Mouse (Mus musculus) embryonic facial prominence, embryonic 11.5 days (tissue): ENCODE measurements at regions not wholly inside any gene's neighbourhood (a gene's known extent, or its start where the extent isn't known, plus 50 kb on each side); places are given as distances from the start of the nearest gene placed in this dataset.

Experiments
- ATAC-seq: fragments of 200-750 bp; cut with Nextera tagmentation; replicated peaks from 2 replicates; pipeline ENCODE4 v1.8.0; 2017; ENCODE audit warnings: low read depth; ENCODE audit not compliant: insufficient number of reproducible peaks, low FRiP score, low TSS enrichment
- DNase-seq: peaks from one replicate; pipeline ENCODE4 v3.0.0-alpha.2; 2015; ENCODE audit warnings: low spot score
- H3K27ac ChIP-seq: fragments of 300-500 bp; sonication (generic); replicated peaks from 2 replicates; pipeline ENCODE4 v1.5.1; 2014; ENCODE audit warnings: mild to moderate bottlenecking, low read depth, low read length, control low read depth
- H3K27me3 ChIP-seq: fragments of 300-500 bp; sonication (generic); 2 replicates; pipeline ENCODE4 v1.6.1; 2014; ENCODE audit warnings: mild to moderate bottlenecking, low read length, moderate library complexity, mixed read lengths; ENCODE audit not compliant: control insufficient read depth, insufficient read depth
- H3K36me3 ChIP-seq: fragments of 300-500 bp; sonication (generic); replicated peaks from 2 replicates; pipeline ENCODE4 v1.6.1; 2014; ENCODE audit warnings: low read depth, mild to moderate bottlenecking, low read length, moderate library complexity, mixed read lengths; ENCODE audit not compliant: control insufficient read depth, insufficient read depth
- H3K4me1 ChIP-seq: fragments of 300-500 bp; sonication (generic); 2 replicates; pipeline ENCODE4 v1.6.1; 2014; ENCODE audit warnings: low read length, mixed read lengths; ENCODE audit not compliant: control insufficient read depth, insufficient read depth
- H3K4me2 ChIP-seq: fragments of 300-500 bp; sonication (generic); 2 replicates; pipeline ENCODE4 v1.6.1; 2014; ENCODE audit warnings: low read depth, mild to moderate bottlenecking, control low read depth, low read length, moderate library complexity
- H3K4me3 ChIP-seq: fragments of 300-500 bp; sonication (generic); 2 replicates; pipeline ENCODE4 v1.5.1; 2014; ENCODE audit warnings: low read depth, low read length, control low read depth
- H3K9ac ChIP-seq: fragments of 300-500 bp; sonication (generic); replicated peaks from 2 replicates; pipeline ENCODE4 v1.6.1; 2014; ENCODE audit warnings: mild to moderate bottlenecking, control low read depth, low read length
- H3K9me3 ChIP-seq: fragments of 300-500 bp; sonication (generic); replicated peaks from 2 replicates; pipeline ENCODE4 v1.6.1; 2016; ENCODE audit warnings: mild to moderate bottlenecking, low read length, inconsistent platforms, mixed read lengths; ENCODE audit not compliant: control insufficient read depth
- WGBS: fragments of 180-500 bp; shearing (Covaris S2); extraction: QIAGEN DNeasy Blood & Tissue Kit; methylation state at CpG from one replicate; pipeline ENCODE4 v1.1.7; 2014; 5-methylcytosine and 5-hydroxymethylcytosine counted together

DNA sequence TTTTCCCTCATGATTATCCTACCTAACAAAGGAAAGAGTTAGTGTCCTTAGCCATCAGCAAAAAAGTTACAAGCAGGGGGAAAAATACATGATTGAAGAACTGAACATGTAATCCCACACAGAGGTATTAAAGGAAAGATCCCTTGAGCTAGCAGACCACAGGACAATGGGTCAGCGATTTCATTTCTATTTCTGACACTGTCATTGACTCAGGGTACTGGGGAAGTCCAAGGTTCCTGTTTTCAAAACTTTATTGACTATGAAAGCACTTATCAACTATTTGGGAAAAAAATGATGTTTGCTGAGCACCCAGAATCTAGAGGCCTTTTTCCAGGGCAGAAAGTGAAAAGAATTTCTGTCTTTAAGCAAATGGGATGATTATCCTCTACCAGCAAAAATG, 1513.7 kb downstream of the 4930444P10Rik start:
- WGBS: 84% methylated on average over 1 of the region's 1 CpGs

GRCm38 (mm10) chr1:14576263-14576662, 1516.9 kb downstream of the 4930444P10Rik start:
- Histone ChIP-seq H3K36me3 (no peaks in the 10 kb centered on the region), H3K27ac (no peak overlapping the region), H3K9me3 (no peaks in the 10 kb centered on the region), H3K9ac (no peak overlapping the region), H3K4me2 (no peak overlapping the region), H3K4me3 (no peak overlapping the region), H3K27me3 (no peaks in the 10 kb centered on the region), H3K4me1 (no peaks in the 10 kb centered on the region)
- no peak for DNase-seq
- no peak for ATAC-seq
- WGBS: 89% methylated on average over 1 of the region's 1 CpGs

More for the DNA sequence above, 1513.7 kb downstream of the 4930444P10Rik start:
- ATAC-seq (no peak), DNase-seq (no peak)
- Histone ChIP-seq H3K9me3 (no peaks in the 10 kb centered on the region), H3K36me3 (no peaks in the 10 kb centered on the region), H3K9ac (no peak overlapping the region), H3K27me3 (no peaks in the 10 kb centered on the region), H3K27ac (no peak overlapping the region), H3K4me3 (no peak overlapping the region), H3K4me2 (no peak overlapping the region), H3K4me1 (no peaks in the 10 kb centered on the region)

DNA sequence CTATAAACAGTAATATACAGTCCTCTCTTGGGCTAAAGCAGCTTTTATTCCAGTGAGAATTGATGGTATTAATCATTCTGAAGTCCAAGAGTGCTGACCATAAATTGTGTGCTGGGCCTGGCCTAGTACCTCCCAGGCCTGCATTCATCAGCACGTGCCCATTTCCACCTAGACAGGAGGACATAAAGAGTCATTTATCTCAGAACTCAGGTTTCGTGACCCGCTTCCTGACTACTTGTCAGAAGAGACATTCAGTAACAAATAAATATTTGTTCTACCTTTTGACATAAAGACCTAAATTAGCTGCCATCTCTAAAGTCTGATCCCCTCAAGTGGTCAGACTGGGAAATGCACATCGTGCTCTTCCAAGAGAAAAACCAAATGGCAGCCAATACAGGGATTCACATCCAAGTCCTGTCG, 1522.6 kb downstream of the 4930444P10Rik start:
- DNase-seq (peak; percentile 72), ATAC-seq (no peak)
- Histone ChIP-seq H3K36me3 (no peaks in the 10 kb centered on the region), H3K4me3 (no peak overlapping the region), H3K9me3 (no peaks in the 10 kb centered on the region), H3K27me3 (no peaks in the 10 kb centered on the region), H3K27ac (no peak overlapping the region), H3K9ac (no peak overlapping the region), H3K4me1 (no peaks in the 10 kb centered on the region), H3K4me2 (no peak overlapping the region)
- 26% methylated on average over 5 of the region's 5 CpGs for WGBS

DNA sequence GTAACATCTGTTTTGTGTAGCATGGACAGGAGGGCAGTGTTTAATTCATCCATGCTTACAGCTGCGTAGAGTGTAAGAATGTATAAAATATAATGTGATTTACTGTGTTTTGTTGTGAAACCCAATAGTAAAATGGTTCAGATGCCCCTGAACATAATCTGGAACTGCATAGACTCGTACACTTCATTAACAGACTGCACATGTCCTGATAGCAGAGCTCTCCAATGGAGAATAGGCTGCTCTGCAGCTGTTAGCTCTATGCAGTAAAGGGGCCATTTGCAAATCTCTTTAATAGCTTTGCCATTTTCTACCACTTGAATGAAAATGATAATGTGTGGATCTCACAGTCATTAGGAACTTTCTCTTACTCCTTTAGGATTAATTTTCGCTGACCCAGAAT, 1523.0 kb downstream of the 4930444P10Rik start:
- ATAC-seq (no peak), DNase-seq (peak; percentile 42)
- Histone ChIP-seq H3K27me3 (no peaks in the 10 kb centered on the region), H3K9me3 (no peaks in the 10 kb centered on the region), H3K27ac (no peak overlapping the region), H3K4me1 (no peaks in the 10 kb centered on the region), H3K4me3 (no peak overlapping the region), H3K4me2 (no peak overlapping the region), H3K36me3 (no peaks in the 10 kb centered on the region), H3K9ac (no peak overlapping the region)
- 51% methylated on average over 3 of the region's 3 CpGs for WGBS

GRCm38 (mm10) chr1:14567006-14567405, 1526.1 kb downstream of the 4930444P10Rik start:
- Histone ChIP-seq H3K9ac (no peak overlapping the region), H3K27ac (no peak overlapping the region), H3K36me3 (no peaks in the 10 kb centered on the region), H3K4me3 (no peak overlapping the region), H3K9me3 (no peaks in the 10 kb centered on the region), H3K4me2 (no peak overlapping the region), H3K4me1 (no peaks in the 10 kb centered on the region), H3K27me3 (no peaks in the 10 kb centered on the region)
- ATAC-seq (no peak), DNase-seq (peak; percentile 58)
- WGBS: 27% methylated on average over 4 of the region's 4 CpGs

DNA sequence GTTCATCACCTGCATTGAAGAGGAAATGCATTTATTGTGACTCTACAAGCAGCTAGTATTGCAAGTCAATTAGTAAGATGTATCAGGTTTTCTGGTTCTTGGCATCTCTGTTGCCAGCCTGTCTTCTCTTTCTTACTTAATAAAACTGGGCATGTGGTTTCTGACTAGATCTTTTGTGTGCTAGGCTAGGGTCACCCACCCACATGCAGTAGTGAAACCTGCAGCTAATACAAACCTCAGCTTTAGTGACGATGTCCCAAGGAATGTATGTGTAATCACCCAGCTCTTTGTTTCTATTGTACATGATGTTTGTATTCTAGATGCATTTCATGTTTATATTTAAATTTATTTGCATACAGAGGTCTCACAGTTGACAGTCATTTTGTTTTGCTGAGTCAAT, 1526.7 kb downstream of the 4930444P10Rik start:
- H3K9ac ChIP-seq: no peak overlapping the region
- H3K36me3 ChIP-seq: no peaks in the 10 kb centered on the region
- no peaks in the 10 kb centered on the region for H3K4me1 ChIP-seq
- no peak overlapping the region for H3K4me3 ChIP-seq
- WGBS: 43% methylated on average over 1 of the region's 1 CpGs
- H3K4me2 ChIP-seq: no peak overlapping the region
- no peaks in the 10 kb centered on the region for H3K9me3 ChIP-seq
- no peak overlapping the region for H3K27ac ChIP-seq
- DNase-seq: no peak
- no peaks in the 10 kb centered on the region for H3K27me3 ChIP-seq
- ATAC-seq: no peak
